Mouse (Mus musculus) adrenal gland, postnatal 14 days (tissue): ENCODE measurements around the gene Gosr2. TPM values are rescaled to one million over a fixed set of nuclear protein-coding genes. Genes with fewer than 3 reads are reported as not detected.

Experiments
- DNase-seq: peaks from one replicate; pipeline ENCODE4 v3.0.0; 2021; ENCODE audit warnings: mixed read lengths
- long read RNA-seq, 2 experiments: library from polyadenylated mRNA; stranded (forward); transcript quantifications; one replicate each; pipeline ENCODE4 v2.0.0; 2021
- total RNA-seq: library from RNA; stranded (reverse); gene quantifications from 2 replicates; pipeline ENCODE4 v1.2.3, GENCODE M21; 2021

The Gosr2 gene
- total RNA-seq = 72.3 and 74.8 TPM in 2 replicates
- long read RNA-seq, experiment 1, transcript Gosr2-202 (5 exons, 1,044 nt) = minor isoform, 17 of 151 reads
- long read RNA-seq, experiment 1, transcript Gosr2-201 (6 exons, 3,266 nt) = major isoform, 104 of 151 reads
- long read RNA-seq, experiment 1, transcript Gosr2-203 (5 exons, 917 nt) = minor isoform, 12 of 151 reads
- long read RNA-seq, experiment 1, partial matches to known transcripts = 1 of 151 reads
- long read RNA-seq, experiment 1, other reads (novel, unspliced or antisense) = 17 of 151 reads
- long read RNA-seq, experiment 2, transcript Gosr2-203 (5 exons, 917 nt) = minor isoform, 5 of 104 reads
- long read RNA-seq, experiment 2, transcript Gosr2-201 (6 exons, 3,266 nt) = major isoform, 74 of 104 reads
- long read RNA-seq, experiment 2, partial matches to known transcripts = 13 of 104 reads
- long read RNA-seq, experiment 2, other reads (novel, unspliced or antisense) = 8 of 104 reads

DNA sequence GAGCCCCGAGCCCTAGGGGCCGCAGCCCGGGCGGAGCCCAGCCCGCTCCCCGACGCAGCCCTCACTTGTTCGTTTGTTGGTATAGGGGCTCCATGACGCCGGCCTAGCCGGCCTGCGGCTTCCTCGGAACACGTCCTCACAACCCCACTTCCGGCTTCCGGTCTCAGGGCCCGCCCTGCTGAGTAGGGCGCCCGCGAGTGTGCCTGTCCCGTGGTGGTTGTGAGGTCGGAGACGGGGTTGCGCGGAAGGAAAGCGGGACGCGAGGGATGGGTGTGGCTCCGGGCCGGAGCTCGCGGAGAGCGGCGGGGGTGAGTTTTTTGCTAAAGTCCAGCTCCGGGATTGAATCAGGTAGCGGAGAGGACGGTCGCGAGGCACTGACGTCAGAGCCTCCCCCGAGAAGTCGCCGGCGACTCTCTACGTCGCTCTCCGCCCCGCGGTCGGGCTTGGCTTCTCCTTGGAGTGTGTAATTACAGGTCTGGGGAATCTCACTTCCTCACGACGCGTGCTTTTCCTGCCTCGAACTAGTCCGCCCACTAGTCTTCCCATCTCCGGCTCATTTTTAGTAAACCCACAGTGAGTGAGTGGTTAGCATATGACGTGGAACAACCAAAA lies at the start of gene Gosr2:
Gosr2 (minus strand) TSS at position 334 of the 612 bp plus-strand sequence.
- peak; percentile 94 for DNase-seq

- DNase-seq = no peak
Observed at GRCm38 (mm10) chr11:103735046-103735781, 37.5 kb upstream of the Gosr2 start.

DNA sequence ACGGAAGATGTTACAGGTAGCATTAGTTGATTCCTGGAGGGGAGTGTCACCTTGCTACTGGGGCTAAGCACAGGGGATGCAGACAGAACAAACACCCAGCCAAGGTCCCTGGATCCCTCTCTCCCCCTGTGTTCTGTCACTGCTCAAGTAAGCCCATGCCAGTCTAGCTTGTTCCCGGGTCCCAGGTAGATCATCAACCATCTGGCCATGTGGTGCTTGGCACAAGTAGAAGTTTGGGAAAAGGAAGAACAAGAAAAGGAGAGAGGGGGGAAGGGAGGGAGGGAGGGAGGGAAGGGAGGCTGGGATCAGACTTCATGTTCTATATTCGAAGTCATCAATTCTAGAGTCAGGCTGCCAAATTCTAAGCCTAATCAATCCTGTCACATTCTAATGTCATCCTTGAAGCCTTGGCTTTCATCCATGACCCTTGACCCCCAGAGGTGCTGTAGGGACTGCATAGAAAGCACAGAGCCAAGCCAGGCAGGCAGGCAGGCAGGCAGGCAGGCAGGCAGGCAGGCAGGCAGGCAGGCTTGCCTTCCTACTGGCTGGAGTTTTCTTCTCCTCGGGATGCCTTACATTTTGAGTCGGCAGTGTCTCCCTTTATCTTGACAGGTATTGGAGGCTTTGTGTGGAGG lies 36.8 kb upstream of the Gosr2 start:
- DNase-seq = no peak

- no peak for DNase-seq
Observed at GRCm38 (mm10) chr11:103733961-103734360, 36.3 kb upstream of the Gosr2 start.

DNA sequence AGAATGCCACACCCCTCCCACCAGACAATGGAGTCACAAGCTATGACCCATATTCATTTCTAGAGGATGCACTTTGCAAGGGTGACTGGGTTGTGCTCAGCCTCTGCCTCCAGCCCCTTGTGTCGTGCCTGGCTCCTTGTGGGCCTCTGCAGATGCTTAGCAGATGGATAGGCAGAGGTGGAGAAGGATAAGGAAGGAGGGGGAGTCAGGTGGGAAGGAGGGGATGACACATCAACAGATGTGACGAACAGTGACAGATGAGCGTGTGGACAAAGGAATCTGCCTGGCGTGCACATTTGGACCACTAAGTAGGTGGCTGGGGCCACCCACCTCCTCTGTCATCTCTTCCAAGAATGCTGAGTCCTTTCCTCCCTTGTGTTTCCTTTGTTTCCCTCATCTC lies 35.4 kb upstream of the Gosr2 start:
- no peak for DNase-seq

- no peak for DNase-seq
Observed at GRCm38 (mm10) chr11:103732306-103732705, 34.6 kb upstream of the Gosr2 start.

DNA sequence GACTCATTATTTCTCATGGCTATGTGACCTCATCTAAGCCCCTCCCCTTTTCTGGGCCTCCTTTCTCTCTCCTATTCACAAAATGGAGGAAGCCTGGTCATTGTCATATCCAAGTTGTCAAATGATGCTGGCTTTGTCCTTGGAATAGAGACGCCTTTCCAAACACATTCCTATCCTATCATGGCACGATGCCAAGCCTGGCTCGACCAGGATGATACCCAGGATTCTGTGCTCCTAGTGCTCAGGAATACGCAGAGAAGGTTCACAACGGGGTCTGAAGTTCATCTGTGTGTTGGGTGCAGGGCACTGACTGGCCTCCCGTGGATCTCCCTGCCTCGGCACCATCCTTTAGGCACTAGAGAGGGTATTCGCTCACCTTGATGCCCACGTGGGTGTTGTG lies 33.9 kb upstream of the Gosr2 start:
- DNase-seq = no peak

- DNase-seq = no peak
Observed at GRCm38 (mm10) chr11:103729282-103729985, 31.7 kb upstream of the Gosr2 start.

- DNase-seq = no peak
Observed at GRCm38 (mm10) chr11:103724331-103724771, 26.7 kb upstream of the Gosr2 start.

GRCm38 (mm10) chr11:103722040-103722481 lies 24.4 kb upstream of the Gosr2 start:
- peak; percentile 13 for DNase-seq

DNA sequence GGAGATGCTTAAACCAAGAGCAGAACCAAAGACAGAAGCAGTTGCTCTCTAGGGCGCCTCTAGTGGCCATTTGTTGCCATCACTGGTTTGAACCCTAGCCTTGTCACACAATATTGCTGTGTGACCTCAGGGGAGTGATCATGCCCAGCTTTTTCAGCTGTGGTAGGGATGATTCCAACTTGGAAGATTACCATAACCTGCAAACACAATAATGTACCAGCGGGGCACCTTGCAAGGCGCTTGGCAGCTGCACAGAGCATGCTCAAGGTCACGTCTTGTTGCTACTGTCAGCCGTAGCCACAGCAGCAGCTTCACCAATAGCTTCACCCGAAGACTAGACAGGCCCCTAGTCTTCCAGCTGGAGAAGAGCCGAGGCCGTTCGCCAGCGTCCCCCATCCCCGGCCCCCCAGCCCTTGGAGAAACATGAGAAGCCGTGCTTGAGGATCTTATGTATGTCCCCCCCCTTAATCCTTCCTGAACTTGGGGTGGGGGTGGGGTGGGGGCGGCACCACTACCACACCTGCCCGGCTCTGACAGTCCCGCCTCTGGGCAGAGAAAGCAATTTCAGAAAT lies 23.9 kb upstream of the Gosr2 start:
- DNase-seq = peak; percentile 47

GRCm38 (mm10) chr11:103719436-103719835 lies 21.7 kb upstream of the Gosr2 start:
- no peak for DNase-seq

- no peak for DNase-seq
Observed at GRCm38 (mm10) chr11:103716971-103717370, 19.3 kb upstream of the Gosr2 start.

DNA sequence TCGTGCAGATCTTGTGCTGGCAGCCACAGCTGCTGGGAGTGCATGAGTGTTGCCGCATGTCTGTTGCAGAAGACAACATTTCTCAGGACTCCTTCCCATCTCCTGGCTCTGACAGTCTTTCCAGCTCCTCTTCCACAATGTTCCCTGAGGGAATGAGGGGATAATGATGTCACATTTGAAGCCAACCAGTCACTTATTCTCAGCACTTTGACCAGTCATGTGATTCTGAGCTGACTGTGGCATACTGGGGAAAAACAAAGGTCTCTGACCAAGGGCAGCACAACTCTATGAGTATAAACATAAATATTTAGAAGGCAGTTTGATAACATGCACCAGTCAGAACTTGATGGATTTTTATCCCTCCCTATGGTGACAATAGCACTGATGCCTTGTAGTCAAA lies 16.4 kb upstream of the Gosr2 start:
- DNase-seq = no peak

DNA sequence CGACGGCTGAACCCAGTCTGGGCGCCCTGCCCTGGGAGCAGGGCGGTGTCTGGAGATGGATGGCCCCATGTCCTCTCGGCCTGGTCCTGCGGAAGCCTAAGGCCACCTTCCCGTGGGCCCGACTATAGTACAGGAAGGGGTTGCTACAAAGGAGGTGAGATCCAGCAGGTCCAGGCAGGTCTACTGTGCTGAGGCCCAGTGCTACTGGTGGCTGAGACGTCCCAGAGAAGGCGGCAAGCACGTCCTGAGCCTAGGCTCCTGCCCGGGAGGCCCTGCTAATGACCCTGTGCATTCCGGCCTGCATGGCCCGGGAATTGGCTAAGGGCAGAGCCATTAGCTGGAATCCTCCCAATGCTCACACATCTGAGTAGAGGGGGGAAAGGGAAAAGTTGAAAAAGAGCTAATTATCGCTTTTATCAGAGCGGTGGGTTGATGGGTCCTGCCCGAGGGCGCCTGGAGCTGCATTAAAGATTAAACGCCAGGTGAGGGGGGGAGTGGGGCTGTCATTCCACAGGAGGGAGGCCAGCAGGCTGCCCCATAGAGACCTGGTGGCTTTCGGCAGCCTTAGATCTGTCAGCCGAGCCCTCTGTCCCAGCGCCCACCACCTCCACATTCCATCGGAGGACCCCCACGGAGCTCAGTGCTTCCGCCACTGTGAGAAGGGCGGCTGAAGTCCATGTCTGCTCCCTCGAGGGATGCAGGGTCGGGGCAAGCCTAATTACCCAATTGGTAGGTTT lies 14.3 kb upstream of the Gosr2 start:
- DNase-seq = no peak

DNA sequence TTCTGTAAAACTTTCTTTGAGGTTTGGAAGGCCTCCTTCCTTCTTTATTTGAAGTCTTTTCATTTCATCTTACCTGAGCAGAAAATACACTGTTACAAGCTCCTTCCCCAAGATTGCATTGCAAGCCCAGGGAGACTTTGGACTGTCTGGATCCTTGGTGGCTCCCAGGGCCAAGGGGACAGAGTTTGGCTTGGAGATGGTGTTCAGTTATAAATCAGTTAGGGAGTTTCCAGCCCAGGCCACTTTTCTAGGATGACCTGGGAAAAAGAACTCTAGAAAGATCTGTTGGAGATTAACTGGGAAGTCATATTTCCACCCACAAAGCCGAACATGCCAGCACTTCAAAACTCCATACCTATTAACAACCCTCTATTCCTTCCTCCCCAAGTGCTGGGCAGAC lies 12.3 kb upstream of the Gosr2 start:
- no peak for DNase-seq

DNA sequence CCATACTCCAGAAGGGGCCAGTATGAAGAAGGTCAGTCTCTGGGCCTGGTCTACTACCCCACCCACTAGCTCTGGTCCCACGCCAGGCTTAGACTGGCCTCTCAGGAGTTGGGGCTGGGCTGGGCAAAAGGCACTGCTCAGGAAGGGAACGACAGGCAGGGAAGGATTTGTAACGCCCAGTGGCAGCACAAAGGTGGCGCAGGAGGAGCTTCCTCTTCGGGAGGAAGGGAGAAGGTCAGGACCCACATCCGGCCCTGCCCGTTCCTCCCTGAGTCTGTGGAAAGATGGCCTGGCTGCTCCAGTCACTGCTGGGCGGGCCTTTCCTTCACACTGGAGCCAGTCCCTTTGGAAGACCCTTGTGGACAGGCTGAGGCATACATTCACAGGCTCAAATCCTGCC lies 9.3 kb upstream of the Gosr2 start:
- peak; percentile 64 for DNase-seq

DNA sequence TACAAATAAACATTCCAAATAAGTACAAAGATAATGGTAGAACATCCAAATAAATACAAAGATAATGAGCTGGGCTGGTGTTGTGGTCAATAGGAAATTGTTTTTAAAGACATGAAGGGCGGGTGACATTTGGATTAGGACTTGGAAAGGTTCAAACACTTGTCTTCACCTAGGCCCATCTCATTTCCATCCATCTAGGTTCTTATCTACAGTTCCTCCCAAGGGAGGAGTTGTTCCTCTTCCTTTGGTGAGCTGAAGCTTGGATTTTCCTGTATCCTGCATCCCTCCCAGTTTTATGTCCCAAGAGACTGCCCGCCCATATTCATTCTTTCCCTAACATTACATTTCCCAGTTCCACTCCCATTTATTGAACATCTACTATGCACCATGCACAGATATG lies 528 bp upstream of the Gosr2 start:
- no peak for DNase-seq

GRCm38 (mm10) chr11:103696851-103697564 lies 690 bp downstream of the Gosr2 start:
- DNase-seq = no peak

DNA sequence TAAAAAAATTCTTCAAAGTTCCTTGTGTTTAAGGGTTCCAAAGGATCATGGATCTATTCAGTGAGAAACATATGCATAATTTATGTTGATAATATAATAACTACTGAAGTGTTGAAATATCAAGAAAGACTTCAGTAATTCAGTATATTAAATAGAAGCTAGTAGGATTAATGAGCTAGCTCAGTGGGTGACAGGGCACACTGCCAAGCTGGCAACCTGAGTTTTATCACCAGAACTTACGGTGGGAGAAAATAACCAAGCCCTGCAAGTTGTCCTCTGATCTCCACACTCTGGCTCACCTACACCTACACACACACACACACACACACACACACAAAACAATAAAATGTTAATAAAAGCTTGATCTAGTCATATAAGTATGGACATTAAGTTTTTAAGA lies 4.5 kb downstream of the Gosr2 start:
- DNase-seq = no peak
